Mouse (Mus musculus) lung, postnatal 25 days (tissue): ENCODE data around the gene Parp9.
"Not testable (repeated sequence)": the region's sequence is repeated elsewhere in the genome, so short reads cannot be mapped to it uniquely, and the experiment has no call there.

ENCODE experiments used
- DNase-seq: peaks from one replicate; pipeline ENCODE4 v3.0.0; 2022; ENCODE audit warnings: low spot score

Gene Parp9

DNA sequence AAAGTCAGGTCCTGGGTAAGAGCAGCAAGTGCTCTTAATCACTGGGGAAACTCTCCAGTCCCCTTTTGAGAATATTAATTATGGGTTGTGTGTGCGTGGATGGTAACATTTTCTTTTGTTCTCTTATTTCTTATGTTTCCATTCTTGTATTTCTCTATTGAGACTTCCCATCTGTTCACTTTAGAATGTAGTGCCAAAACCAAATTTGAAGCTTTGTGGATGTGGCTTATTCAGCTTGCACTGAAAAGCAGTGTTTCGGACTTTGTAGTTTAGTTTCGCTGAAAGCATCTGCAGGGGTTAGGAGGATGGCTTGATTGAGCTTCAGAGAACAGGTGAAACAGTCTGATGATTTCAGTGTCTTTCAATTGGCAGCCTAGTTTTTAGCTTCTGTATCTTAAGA lies 55.0 kb downstream of the Parp9 start:
- no peak for DNase-seq

DNA sequence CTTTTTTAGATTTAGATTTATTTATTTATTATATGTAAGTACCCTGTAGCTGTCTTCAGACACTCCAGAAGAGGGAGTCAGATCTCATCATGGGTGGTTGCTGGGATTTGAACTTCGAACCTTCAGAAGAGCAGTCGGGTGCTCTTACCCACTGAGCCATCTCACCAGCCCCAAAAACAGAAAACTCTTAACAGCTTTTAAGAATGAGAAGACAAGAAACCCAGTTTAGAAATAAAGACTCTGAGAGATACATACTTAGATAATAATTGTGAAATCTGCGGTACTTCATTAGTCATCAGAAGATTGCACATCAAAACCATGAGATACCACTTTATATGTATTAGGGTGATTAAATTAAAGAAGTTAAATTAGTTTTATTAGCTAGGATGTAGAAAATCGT lies 60.6 kb downstream of the Parp9 start:
- not testable (repeated sequence) for DNase-seq

DNA sequence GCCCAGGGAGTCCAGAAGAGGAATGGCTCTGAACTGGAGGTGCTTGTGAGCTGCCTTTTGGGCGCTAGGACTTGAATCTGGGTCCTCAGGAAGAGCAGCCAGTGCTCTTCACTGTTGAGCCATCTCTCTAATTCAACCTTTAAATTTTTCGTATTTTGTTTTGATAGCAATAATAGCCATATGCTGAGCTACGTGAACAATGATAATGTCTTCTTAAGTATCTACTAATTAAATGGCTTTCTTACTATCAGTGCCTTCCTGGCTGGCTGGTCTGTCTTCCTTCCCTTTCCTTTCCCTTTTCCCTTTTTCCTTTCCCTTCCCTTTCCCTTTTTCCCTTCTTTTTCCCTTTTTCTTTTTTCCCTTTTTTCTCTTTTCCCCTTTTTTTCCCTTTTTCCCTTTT lies 70.1 kb downstream of the Parp9 start:
- no peak for DNase-seq

DNA sequence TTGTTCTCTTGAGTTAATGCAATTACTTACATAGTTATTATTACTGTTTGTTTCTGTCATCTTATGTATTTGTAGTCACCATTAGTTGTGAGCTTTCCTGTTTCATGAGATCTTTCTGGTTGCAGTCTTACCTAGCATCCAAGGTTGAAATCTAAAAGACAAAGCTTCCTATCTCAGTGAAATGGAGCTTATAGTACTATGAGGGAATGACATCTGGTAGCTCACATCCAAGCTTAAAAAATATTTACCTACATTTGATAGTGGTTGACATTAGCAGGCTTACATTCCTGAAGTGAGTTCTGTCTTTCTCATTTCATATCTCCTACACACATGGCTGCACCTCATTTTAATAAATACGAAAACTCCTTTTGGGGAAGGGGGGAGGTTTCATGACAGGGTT lies 78.1 kb downstream of the Parp9 start:
- DNase-seq, result no peak
